Mouse (Mus musculus) spleen, adult 18-20 months (tissue): Measurements from ENCODE around the gene Idh1.
"Not testable (repeated sequence)": the region's sequence is repeated elsewhere in the genome, so short reads cannot be mapped to it uniquely, and the experiment has no call there.

Experiments
- DNase-seq, 2 experiments: peaks; one replicate each; pipeline ENCODE4 v3.0.0; 2022; ENCODE audit warnings: mixed read lengths in 2 of 2

Gene Idh1

GRCm38 (mm10) chr1:65186287-65187073 lies at the start of gene Idh1, which contains the start of gene Pikfyve:
Idh1 (minus strand) TSS chr1:65186500.
Pikfyve (plus strand) TSS chr1:65186683.
- DNase-seq, result peak; percentile 93 to 97

GRCm38 (mm10) chr1:65230566-65230965 lies 44.3 kb upstream of the Idh1 start:
- no peak for DNase-seq

- DNase-seq, result not testable (repeated sequence)
Observed at GRCm38 (mm10) chr1:65229768-65230167, 43.5 kb upstream of the Idh1 start.

DNA sequence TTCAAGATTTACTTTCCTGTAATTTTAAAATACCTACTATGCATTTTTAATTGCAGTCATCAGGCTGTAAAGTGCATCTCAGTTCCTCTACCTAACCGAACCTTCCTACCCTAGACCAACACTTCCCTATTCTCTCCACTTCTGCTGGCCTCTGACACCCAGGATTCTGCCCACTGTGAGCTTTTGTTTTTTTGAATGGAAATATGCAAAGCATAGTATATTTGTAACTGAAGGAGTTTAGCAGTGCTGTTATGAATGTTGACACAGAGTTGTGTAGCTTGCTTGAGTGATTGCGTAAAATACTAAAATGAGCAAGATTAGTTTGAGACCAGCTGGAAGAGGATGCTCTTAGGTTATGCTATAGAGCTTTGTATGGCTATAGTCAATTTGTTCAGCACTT lies 41.4 kb upstream of the Idh1 start:
- no peak for DNase-seq

- DNase-seq, result no peak
Observed at GRCm38 (mm10) chr1:65223654-65224053, 37.4 kb upstream of the Idh1 start.

DNA sequence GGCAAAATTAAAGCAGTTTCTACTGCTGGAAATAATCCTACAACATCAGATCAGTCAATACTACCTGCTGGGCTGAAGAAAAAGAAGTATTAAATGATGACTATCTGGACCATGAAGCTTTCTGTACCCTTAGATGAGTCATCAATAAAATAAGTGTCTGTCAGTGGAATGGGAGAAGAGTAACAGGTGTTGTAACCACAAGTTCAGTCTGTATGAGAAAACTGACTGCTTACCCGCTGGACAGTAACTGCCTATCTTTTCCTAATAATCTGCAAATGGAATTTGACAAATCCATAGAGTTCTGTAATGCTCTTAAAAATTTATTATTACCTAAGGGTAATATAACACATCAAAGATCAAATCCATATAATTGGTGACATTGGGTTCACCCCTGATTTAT lies 31.7 kb upstream of the Idh1 start:
- no peak for DNase-seq

DNA sequence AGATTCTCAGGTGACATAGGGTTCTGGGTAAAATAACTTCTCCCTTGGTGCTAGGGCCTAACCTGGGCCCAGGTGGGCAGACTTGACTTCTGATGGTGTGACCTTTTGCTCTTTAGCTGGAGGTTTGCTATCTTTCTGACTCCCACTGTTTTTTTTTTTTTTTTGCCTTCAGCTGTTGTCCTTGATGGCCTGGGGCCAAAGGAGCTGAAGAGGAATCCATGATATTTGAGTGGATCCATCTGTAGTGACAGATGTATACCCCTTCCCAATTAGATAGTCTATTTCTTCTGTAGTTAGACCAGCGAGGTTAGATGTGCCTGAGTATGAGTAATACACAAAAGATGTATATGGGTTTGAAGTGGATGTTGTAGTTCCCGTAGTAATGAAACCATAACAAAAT lies 31.3 kb upstream of the Idh1 start:
- DNase-seq, result no peak

- DNase-seq, result no peak
Observed at GRCm38 (mm10) chr1:65213214-65213613, 26.9 kb upstream of the Idh1 start.

DNA sequence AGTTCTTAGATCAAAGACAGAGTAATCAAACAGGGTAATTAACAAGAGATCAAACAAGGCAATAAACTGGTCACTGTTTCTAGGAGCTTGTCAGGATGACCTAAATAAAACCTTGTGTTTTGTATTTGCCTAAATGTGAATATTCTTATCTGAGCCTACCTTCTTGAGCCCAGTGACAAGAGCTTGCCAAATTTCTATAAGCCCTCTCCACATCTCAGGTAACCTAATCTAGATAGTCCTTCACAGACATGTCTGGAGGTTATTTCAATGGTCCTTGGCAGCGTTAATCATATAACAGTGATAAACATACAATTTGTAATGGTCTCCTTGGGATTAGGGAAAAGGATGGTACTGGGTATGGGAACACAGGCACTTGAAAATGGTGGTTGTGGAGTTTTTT lies 18.0 kb upstream of the Idh1 start:
- DNase-seq, result no peak

GRCm38 (mm10) chr1:65198861-65199260 lies 12.6 kb upstream of the Idh1 start:
- no peak for DNase-seq

- DNase-seq, result no peak
Observed at GRCm38 (mm10) chr1:65198425-65198824, 12.1 kb upstream of the Idh1 start.

DNA sequence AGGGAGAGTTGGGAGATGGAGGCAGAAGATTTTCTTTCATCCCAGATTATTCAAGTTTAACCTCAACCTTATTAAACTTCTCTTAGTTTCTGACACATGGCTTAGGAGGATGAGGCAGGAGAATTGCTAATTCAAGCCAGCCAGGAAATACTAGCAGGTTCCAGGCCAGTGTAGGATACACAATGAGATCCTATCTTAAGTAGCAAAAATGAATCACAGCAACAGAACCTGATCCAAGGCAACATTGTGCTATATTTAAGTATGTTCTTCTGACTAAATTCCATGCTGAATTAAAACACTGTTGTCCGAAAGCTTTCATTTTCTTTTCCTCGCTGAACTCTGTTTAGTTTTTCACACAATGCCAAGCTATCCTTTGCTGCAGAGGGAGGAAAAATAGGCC lies 6.9 kb upstream of the Idh1 start:
- no peak for DNase-seq

GRCm38 (mm10) chr1:65190172-65190571 lies 3.9 kb upstream of the Idh1 start:
- no peak for DNase-seq

DNA sequence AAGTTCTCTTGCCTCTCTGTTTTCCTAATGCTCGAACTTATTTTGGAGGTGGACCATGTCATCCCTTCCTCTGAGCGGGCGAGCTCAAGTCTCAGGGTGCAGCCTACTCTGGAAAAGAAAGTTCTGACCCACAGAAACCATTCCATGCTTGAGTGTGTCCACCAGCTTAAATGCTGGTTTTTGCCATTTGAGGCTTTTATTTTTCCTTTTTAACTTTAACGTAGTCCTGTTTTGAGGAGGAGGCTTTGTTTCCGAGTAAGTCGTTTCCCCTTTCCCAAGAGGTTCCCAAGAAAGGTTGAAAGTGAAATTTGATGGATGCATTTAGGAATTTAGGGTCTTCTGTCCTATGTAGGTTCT lies 752 bp upstream of the Idh1 start:
- DNase-seq, result no peak

- no peak for DNase-seq
Observed at GRCm38 (mm10) chr1:65185524-65186205, 635 bp downstream of the Idh1 start.

- no peak for DNase-seq
Observed at GRCm38 (mm10) chr1:65185011-65185410, 1.3 kb downstream of the Idh1 start.

GRCm38 (mm10) chr1:65183994-65184393 lies 2.3 kb downstream of the Idh1 start:
- DNase-seq, result no peak

GRCm38 (mm10) chr1:65181459-65181858 lies 4.8 kb downstream of the Idh1 start:
- no peak for DNase-seq

- DNase-seq, result peak in 1 of 2 experiments; percentile 51
Observed at GRCm38 (mm10) chr1:65179634-65180249, 6.6 kb downstream of the Idh1 start.

DNA sequence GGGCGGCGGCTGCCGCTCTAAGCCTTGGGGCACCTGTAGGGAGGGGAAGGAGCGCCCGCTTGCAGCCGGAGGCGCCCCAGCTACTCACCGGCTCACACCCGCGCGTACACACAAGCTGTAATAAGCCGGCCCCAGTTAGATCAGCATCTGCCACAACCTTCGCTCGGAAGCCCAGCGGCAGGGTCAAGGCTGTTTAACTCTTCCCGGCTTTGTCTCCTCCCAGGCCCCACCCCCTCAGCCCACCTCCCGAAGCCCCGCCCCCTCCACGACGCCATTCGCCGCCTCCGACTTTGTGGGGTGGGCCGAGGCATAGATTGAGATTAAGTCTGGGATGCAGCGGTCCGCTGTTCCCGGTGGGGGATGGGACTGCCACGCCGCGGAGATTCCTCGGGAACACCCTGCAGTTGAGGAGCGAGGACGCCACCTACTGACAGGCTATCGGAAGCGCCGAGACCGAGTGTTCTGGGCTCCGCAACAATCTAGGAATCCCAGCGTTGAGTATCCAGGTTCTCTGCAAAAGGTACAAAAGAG lies 7.3 kb downstream of the Idh1 start:
- DNase-seq, result peak; percentile 80 to 88

DNA sequence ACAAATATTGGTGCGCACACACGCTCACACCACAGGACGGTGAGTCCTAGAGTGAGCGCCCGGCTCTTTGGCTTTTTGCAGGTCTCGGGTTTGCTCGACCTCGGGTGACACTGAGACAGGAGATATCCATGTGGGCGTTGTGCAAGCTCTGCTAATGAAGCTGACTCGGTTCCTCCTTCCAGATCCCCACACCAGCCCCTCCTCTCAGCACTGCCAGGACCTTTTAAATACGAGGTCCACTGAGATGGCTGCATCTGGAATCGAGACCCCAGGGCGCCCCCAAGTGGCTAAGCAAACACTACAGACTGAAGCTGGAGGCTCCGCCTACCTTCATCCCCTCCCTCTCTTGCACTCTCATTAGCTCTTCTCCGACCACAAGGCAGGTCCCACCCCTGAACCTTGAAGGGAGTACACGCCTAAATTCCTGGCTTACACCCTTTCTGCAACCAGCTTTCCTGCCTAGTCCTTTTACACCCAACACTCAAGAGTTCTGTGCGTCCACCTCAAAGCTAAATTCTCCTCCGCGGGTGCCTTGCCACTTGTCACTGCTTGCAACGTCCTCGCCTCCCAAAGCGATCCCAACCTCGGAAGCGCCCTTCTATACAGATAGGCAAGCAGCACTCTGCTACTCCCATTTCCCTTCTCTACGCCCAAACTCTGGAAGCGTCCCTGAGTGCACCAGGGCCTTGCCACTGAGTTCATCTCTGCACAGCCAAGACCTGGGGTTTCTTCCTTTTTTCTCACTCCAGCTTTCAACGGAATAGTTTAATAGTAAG lies 8.0 kb downstream of the Idh1 start:
- peak; percentile 88 to 93 for DNase-seq

- no peak for DNase-seq
Observed at GRCm38 (mm10) chr1:65177452-65177851, 8.8 kb downstream of the Idh1 start.

- DNase-seq, result no peak
Observed at GRCm38 (mm10) chr1:65176912-65177311, 9.4 kb downstream of the Idh1 start.
